Mouse (Mus musculus) left cerebral cortex, adult 8-10 months (tissue): ENCODE data around the gene Tekt5. TPM values are rescaled to one million over a fixed set of nuclear protein-coding genes. Genes with fewer than 3 reads are reported as not detected.

Experiments used
- DNase-seq, 2 experiments: peaks; one replicate each; pipeline ENCODE4 v3.0.0; 2022; ENCODE audit warnings: low spot score in 2 of 2
- total RNA-seq, 4 experiments: library from RNA; stranded (reverse); gene quantifications; 2 replicates each; pipeline ENCODE4 v1.2.4; 2022

Tekt5 gene
- 10 to 100 TPM in 3 of 4 experiments, 1 to 10 TPM in 1; 9.8 to 11.5 (median 10.4) TPM for total RNA-seq

GRCm38 (mm10) chr16:10394699-10395540 lies at the start of gene Tekt5:
Gene Tekt5 (minus strand): TSS chr16:10395490.
- peak in 1 of 2 experiments; percentile 32 for DNase-seq

DNA sequence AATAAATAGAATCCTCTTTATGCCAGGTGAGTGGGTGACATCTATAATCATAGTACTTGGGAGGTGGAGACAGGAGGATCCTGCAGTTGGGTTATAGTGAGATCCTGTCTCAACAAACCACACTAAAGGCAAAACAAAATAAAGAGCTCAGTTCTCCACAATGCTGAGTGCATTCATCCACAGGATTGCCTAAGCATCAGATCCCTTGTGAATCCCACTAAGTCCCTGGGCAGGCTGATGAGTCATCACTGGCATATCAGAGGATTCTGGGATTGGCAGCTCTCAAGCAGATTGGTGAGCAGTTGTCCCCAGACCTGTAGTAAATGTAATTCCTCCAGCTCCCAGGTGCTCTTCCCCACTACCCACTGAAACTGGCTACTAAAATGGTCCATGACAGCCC lies 48.4 kb upstream of the Tekt5 start:
- DNase-seq: no peak

GRCm38 (mm10) chr16:10441761-10442160 lies 46.5 kb upstream of the Tekt5 start:
- DNase-seq: no peak

GRCm38 (mm10) chr16:10441328-10441727 lies 46.0 kb upstream of the Tekt5 start:
- DNase-seq: no peak

- DNase-seq: no peak
These were observed 42.8 kb upstream of the Tekt5 start for GRCm38 (mm10) chr16:10438055-10438454.

- no peak for DNase-seq
These were observed 40.9 kb upstream of the Tekt5 start for GRCm38 (mm10) chr16:10436166-10436565.

DNA sequence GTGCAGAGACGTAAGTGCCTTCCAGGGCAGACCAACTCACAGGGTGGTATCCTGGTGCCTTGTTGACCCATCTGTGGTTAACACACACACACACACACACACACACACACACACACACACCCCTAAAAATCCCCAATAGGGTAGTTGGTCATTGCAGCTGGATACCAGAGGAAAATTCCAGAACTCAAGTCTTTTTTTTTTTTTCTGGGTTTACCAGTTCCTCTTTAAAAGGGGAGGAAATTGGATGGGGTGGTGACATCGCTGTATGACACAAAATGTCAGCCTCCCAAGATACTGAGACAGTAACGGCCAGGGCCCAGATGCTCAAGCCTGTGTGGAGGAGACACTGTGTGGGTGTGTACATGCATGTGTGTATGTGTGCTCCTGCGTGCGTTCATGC lies 38.1 kb upstream of the Tekt5 start:
- no peak for DNase-seq

DNA sequence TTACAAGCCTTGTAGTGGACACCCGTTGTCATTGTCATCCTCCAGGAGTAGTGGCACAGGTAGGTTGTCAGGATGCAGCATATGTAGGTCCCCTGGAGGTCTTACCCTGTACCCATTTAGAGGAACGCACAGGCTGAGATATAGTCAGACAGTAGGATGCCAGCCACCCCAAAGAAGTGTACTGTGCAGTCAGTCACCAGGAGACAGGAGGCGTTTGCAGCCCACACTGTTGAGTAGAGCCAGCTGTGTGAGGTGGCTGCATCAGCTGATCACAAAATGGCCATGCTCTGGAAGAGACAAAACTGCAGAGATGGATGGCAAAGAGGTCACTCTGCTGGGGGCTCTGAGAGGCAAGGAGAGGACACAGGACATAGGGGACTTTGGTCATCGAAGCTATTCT lies 37.1 kb upstream of the Tekt5 start:
- no peak for DNase-seq

GRCm38 (mm10) chr16:10431911-10432310 lies 36.6 kb upstream of the Tekt5 start:
- DNase-seq: no peak

DNA sequence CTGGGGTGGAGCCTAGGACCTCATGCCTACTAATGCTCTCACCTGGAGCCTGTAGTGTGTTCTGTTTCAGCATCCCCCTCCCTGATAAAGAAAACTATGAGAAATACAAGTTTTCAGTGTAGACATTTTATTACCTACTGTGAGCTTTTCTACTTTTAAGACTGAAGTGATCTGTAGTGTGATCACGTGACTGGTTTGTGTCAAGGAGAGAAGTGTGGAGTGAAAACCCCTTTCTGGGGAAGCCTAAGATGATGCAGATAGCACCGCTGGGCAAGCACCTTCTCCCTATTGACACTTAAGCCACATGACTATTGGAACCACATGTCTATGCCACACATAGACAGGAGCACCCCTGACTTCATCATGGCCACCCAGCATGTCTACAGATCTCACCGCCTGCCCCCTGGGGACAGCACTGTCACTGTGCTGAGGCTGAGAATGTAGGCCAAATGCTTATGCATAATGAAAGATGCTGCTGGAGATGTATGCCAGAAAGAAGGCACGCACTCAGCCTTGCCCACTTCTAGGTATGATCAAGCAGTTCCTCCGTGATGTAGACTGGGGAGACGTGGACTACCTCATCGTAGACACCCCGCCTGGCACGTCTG lies 25.3 kb upstream of the Tekt5 start:
- DNase-seq: no peak

DNA sequence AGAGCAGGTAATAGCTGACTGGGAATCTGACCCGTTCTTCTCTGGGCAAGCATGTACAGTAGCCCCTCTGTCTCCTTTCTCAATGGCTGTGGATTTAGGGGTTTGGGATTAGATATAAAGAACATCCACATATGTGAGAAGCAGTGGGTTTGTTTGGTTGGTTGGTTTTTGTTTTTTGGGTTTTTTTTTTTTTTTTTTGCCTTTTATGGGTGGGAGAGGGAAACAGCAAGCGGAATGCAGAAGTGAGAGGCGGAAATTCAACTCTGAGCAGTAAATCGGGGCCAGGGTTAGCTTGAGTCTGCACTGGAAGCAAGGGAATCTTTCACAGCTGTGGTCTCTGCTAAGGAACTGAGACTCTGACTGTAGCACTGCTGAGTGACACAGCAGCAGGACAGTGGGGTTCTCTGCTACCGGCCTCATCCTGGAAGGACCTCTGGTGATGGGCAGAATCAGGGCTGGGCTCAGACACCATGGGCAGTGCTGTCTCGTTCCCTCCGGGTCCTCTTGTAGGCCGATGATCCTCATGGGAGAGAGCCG lies 22.5 kb upstream of the Tekt5 start:
- no peak for DNase-seq

DNA sequence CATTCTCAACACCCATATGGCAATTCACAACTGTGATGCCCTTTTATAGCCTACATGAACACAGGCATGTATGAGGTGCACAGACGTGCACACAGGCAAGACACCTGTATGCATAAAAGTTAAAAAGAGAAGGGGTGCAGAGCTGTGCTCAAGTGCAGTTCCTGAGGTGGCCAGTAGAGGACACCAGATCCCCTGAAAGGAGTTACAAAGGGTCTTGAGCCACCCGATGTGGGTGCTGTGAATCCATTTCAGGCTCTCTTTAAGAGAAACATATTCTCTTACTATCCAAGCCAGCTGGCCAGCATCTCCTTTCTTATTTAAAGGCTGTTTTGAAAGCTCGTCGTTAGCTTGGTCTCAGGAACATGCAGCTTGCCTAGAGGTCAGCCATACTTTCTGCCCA lies 21.6 kb upstream of the Tekt5 start:
- no peak for DNase-seq

GRCm38 (mm10) chr16:10415976-10416375 lies 20.7 kb upstream of the Tekt5 start:
- DNase-seq: no peak

GRCm38 (mm10) chr16:10411764-10412746 lies 16.8 kb upstream of the Tekt5 start, which contains the start of gene Nubp1:
Gene Nubp1 (plus strand): TSS chr16:10411948.
- peak; percentile 86 to 89 for DNase-seq

GRCm38 (mm10) chr16:10399160-10399559 lies 3.9 kb upstream of the Tekt5 start:
- DNase-seq: peak; percentile 45 to 95

DNA sequence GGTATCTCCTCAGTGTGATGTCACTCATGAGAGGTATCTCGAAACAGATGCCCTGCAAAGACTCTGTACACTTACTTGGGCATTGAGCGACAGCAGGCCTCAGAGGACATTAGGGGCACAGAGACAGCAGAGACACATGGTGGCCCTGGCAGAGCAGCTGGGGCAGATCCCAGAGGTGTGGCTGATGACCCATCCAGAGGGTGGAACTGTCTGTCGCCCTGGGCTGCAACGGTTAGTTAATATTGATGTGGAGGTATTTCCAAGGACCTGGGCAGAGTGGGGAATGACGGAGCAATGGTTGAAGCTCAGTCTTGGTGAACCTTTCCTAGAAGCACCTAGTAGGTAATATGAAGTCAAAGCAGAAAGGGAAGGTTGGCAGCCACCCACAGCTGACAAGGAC lies 3.5 kb upstream of the Tekt5 start:
- no peak for DNase-seq

GRCm38 (mm10) chr16:10392587-10392986 lies 2.7 kb downstream of the Tekt5 start:
- DNase-seq: no peak

DNA sequence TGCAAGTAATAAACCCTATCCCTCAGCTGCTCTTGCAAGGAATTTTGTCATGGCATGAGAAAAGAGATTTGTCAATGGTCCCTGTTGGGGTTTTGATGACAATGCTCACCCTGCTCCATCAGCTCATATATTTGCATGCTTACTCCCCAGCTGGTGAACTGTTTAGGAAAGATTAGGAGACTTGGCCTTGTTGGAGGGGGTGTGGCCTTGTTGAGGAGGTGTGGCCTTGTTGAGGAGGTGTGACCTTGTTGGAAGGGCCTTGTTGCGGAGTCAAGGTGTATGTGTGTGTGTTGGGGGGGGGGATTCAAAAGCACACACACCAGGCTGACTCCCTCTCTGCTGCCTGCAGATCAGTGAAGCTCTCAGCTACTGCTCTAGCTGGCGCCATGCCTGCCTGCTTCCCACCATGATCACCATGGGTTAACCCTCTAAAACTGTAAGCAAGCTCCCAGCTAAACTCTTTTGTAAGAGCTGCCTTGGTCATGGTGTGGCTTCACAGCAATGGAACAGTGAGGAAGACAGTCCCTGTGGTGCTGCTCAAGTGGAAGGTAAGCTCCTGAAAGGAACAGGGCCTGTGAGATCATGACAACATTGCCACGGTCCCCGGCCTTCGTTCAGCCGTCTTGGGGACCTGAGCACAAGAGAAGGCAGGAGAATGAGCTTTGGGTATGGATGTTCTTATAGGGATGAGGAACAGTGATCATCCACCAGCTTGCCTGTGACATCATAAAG lies 6.5 kb downstream of the Tekt5 start:
- DNase-seq: no peak

DNA sequence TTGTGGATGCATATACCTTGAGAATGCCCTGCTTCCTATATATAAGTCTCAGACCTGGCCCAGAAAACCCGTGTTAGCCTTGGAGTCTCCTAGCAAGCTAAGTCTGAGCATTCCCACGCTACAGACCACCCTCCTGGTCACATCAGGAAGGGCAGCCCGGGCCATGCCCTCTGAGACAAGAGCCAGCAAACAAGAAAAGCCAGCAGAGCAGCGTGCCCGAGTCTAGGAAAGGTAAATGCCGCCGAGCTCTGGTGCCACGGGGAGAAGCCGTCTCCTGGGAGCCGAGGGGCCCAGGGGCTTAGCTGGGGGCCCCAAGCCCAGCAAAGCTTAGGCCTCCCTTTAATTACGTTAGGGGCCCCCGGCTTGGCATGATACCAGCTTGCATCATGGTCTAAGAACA lies 10.0 kb downstream of the Tekt5 start:
- no peak for DNase-seq

DNA sequence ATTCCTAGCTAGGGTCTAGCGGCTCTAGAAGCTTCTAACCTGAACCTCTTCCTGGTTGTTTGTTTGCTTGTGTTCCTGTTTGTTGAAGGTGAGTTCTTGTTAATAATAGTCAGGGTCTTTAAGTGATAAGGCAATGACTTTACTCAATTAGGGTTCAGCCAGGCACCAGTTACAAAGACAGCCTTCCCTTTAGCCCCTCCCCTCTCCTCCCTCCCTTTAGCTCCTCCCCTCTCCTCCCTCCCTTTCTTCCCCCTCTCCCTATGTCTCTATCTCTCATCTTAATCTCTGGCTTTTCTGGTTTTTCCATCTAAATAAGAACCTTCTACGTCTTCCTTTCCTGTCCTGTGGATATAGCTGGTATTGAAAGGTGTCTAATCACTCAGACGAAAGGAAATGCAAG lies 10.7 kb downstream of the Tekt5 start:
- no peak for DNase-seq

- no peak for DNase-seq
These were observed 11.2 kb downstream of the Tekt5 start for GRCm38 (mm10) chr16:10384060-10384497.
